Mouse (Mus musculus) heart, adult 18-20 months (tissue): Measurements from ENCODE around the gene Cep97. TPM values are rescaled to one million over a fixed set of nuclear protein-coding genes. Genes with fewer than 3 reads are reported as not detected.
A peak's percentile ranks its signal among the peaks of the same experiment; 100 is the strongest.
"Not testable (repeated sequence)": the region's sequence is repeated elsewhere in the genome, so short reads cannot be mapped to it uniquely, and the experiment has no call there.

ENCODE experiments used
- DNase-seq, 2 experiments: peaks; one replicate each; pipeline ENCODE4 v3.0.0; 2021 to 2022; ENCODE audit warnings: mixed read lengths in 1 of 2
- total RNA-seq, 2 experiments: library from RNA; stranded (reverse); gene quantifications; 2 replicates each; pipeline ENCODE4 v1.2.3; 2021

Gene Cep97
- total RNA-seq, 2 experiments from 2014 or later: 3.9 to 4.8 TPM

- DNase-seq: not testable (repeated sequence)
These were observed 13.3 kb upstream of the Cep97 start for GRCm38 (mm10) chr16:55947876-55948410.

- DNase-seq: no peak
These were observed 12.6 kb upstream of the Cep97 start for GRCm38 (mm10) chr16:55947266-55947665.

DNA sequence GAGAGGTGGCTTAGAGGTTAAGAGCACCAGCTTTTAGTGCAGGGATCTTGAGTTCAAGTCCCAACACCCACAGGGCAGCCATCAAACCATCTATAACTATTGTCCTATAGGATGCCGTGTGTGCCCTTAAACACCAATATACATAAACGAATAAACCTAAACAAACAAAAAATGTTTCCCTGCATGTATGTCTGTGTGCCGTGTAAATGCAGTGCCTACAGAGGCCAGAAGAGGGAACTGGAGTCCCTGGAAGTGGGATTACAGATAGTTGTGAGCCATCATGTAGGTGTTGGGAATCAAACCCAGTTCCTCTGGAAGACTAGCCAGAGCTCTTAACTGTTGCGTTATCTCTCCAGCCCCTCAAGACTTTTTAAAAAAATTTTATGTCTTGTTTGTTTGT lies 6.1 kb upstream of the Cep97 start:
- DNase-seq: no peak

DNA sequence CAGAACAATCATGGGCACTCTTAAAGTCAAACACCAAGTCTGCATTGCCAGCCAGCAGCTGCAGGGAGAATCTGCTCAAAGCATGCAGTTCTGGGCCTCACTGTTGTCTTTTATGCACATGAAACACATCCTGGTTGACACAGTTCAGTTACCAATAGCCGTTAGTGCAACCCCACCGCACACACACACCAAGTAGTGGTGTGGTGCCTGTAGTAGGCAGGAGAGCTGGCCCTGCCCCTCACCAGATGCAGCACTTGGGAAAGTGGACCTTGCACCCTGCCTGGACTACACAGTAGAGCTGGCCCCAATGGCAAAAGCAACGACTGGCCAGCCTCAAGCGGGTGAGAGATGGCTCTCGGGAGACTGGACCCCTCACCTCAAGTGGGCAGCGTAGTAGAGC lies 5.0 kb upstream of the Cep97 start:
- DNase-seq: no peak

DNA sequence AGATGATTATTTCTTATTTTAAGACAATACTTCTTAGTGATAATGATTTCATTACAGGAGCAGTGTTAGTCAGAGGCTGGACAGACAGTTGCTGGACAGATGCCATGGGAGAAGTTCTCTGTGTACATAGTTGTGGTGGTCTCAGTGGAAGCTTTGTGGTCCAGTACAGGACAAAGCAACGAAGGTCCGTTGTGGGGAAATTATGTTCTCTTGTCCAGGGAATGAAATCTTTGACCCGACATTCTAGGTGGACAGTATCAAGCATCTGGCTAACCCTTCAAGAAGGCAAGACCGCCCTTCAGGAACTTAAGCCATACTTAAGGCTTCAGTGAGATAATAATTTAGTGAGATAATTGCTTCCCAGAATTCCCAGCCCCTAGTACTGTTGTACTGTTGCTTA lies 4.1 kb upstream of the Cep97 start:
- no peak for DNase-seq

- DNase-seq: peak in 1 of 2 experiments; percentile 18
These were observed 843 bp downstream of the Cep97 start for GRCm38 (mm10) chr16:55933681-55934343.

DNA sequence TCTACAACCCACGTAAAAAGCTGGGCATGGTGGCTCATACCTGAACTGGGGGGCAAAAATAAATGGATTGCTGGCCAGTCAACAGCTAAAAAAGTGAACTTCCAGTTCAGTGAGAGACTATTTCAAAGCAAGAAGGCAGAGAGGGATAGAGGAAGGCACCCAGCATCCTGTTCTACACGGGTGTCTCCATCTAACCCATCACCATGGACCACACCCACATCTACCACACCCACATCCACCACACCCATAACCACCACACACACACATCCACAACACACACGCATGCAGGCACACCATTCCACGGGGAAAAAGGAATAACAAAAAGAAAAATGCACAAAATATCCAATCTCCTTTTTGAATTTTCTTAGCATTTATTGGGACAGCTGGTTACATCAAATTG lies 10.6 kb downstream of the Cep97 start:
- DNase-seq: no peak

DNA sequence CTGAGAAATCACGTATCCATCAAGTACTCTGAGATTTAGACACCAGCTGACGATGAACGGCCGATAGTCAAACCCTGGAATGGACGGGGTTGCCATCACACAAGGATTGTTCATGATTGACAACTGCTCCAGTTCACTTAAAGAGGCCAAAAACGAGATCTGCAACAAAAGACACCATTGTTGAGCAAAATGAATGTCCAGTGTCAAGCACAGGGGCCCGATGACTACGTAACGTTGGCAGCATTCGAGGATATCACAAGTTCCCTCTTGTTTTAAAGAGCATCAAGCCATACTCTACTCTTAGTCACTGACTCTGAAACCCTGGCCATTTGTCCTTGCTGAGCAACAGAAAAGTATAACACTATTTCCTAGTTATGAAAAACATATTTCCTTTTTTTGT lies 12.6 kb downstream of the Cep97 start:
- DNase-seq: no peak

GRCm38 (mm10) chr16:55914716-55915115 lies 19.9 kb downstream of the Cep97 start:
- DNase-seq: no peak

DNA sequence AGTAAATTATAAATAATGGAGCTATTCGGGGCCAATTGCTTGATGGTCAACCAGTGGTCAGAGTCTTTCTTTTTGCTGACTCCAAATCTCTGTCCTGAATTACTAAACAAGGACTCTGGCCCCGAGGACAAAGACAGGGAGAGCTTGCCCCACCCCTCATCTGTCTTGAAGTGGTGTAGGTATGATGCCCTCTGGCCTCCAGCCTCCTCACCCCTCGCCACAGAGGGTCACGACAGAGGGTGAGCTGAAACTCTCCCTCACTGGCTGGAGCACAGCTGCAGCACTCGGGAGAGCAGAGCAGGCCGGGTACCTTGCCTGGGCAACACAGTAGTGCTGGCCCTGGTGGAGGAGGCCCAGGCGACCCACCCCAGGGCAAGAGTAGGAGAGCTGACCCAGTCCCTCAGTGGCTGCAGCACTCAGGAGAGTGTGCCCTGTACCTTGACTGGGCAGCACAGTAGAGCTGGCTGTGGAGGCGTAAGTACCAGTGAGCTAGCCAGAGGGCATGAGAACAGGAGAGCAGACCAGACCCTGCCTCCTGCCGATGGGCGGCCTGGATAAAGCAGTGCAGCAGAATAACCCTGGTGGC lies 24.4 kb downstream of the Cep97 start:
- DNase-seq: no peak

- no peak for DNase-seq
These were observed 27.6 kb downstream of the Cep97 start for GRCm38 (mm10) chr16:55906928-55907679.

- no peak for DNase-seq
These were observed 29.3 kb downstream of the Cep97 start for GRCm38 (mm10) chr16:55905370-55905769.

GRCm38 (mm10) chr16:55901839-55902756 lies 32.6 kb downstream of the Cep97 start:
- no peak for DNase-seq

DNA sequence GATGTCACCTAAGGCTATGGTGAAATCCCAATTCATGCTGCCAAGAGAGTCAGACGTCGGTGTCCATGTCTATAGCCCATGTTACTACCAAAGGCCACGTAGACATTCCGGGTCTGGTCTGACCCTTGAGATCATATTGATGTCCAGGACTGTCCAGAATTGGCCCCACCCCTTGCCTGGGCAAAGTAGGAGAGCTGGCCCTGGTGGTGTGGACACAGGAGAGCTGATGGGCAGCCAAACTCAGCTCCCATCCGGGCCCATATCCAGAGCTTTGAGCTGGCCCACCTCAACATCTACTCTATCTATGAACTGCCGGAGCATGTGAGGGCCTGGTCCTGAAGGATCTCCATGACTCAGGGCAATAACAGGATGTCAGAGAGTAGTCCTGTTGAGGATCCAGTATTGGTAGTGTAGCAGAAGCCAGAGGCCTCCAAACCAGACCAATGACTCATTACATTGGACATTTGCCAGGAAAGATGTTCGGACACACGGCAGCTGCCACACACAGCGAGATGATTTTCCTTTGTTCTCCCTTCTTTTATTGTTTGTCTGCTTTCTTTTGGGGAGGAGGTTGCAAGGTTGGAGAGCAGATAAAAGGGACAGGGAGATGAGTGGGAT lies 36.2 kb downstream of the Cep97 start:
- peak; percentile 21 to 27 for DNase-seq

- DNase-seq: no peak
These were observed 39.0 kb downstream of the Cep97 start for GRCm38 (mm10) chr16:55895651-55896095.

- peak; percentile 91 to 92 for DNase-seq
These were observed 39.6 kb downstream of the Cep97 start, which contains the start of gene Nxpe3 for GRCm38 (mm10) chr16:55894893-55895650. Nxpe3 (minus strand) TSS chr16:55895285.

DNA sequence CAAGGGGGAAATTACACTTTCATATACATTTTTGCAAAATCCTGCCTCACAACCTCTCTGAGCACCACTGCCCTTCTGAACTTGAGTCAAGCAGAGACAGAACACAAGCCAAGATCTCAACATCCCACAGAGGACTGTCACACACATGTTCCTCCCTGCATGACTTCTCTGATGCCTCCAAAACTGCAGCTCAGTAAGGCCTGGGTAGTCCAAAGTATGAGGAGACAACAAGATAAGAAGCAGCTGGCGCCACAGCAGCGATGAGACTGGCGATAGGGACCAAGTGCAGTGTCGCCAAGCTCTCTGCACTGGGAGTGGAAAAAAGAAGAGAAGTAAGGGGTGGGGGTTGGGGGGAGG lies 40.1 kb downstream of the Cep97 start:
- DNase-seq: no peak

- DNase-seq: no peak
These were observed 41.1 kb downstream of the Cep97 start for GRCm38 (mm10) chr16:55893410-55894107.

DNA sequence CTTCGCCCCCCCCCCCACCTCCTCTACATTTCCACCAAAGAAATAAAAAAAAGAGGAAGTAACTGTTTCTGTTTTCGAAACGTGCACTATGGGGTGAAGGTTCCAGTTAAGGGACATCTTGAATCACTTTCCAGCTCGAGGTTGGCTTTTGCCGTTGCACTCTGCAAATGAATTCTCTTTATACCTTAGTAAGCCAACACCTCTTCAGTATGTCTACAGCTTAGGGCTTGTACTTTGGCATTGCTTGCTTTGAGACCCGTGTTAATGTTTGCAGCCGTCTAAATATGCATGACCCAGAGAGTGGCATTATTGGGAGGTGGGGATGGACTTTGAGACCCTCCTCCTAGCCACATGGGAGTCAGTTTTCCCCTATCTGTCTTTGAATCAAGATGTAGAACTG lies 42.2 kb downstream of the Cep97 start:
- DNase-seq: no peak

GRCm38 (mm10) chr16:55891346-55891745 lies 43.3 kb downstream of the Cep97 start:
- no peak for DNase-seq
